Comparison of ENCODE assay signal across 9 mouse cellular contexts in the genomic region with DNA sequence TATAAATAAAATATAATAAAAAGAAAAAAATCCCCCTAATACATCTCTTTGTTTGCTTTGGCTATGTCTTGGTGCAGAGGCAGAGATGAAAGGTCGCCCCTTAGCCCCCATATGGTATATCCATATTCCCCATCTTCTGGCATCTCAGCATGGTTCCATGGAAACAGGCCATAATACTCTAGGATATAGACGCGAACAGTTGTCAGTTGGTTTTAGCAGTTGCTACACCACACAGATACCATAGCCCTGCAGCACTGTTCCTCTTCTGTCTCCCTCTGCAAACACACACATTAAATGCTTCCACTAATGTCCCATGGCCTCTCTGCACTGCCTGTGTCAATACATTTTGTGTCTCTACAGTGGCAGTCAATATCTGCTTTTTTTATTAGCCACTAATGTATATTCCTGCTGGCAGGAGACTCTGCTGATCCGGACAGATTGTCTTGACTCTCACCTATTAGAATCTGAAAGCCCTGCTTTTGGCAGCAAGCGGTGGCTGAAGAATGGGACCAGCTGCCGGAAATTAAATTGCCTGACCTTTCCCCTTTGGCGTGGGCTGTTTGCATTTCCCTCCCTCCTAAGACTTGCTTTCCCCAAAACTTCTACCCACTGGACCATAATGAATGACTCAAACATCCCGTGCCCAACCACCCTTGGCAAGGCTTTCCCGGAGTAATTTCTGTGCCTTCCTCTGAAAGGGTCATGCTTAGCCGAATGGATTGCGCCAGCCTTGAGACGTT. TPM values are rescaled to one million over a fixed set of nuclear protein-coding genes. Genes with fewer than 3 reads are reported as not detected.
DNase-seq lines count a peak whose midpoint lies in the region; TF ChIP-seq lines count a peak whose summit lies in the region.
"Had no signal": no experiment of that assay in that cellular context is flagged by ENCODE, and none has a peak within 500 bp of the region (broad histone marks: within the 10 kb centered on the region; RNA-seq: fewer than 3 reads in every experiment).

No protein-coding gene starts in this region.

- no peaks in the 10 kb centered on the region for H3K36me3 ChIP-seq in hindbrain, embryonic 10.5 days
- H3K36me3 ChIP-seq in limb, embryonic 10.5 days, result no peaks in the 10 kb centered on the region

- no peak overlapping the region for H3K4me3 ChIP-seq in cerebellum, adult 2 months (replicated peaks; ENCODE audit: insufficient read depth, low read depth, low read length)
- H3K4me3 ChIP-seq in hindbrain, embryonic 10.5 days, result no peak overlapping the region
- H3K4me3 ChIP-seq in limb, embryonic 10.5 days, result no peak overlapping the region

- peak; percentile 85 for DNase-seq in MN1 (ENCODE audit: low spot score)
- peak; percentile 37 to 51 for DNase-seq in cerebellum, adult 2 months
- peak; percentile 49 for DNase-seq in hindbrain, embryonic 10.5 days (ENCODE audit: low spot score)
- DNase-seq in lung, postnatal 25 days (ENCODE audit: low spot score), result peak; percentile 23
- DNase-seq in spleen, adult 18-20 months, result no peak
- no peak for DNase-seq in frontal cortex, adult 2 months (ENCODE audit: extremely low spot score in 1 of 2, low spot score in 1 of 2)
- DNase-seq in limb, embryonic 10.5 days (ENCODE audit: low spot score), result no peak
- no peak for DNase-seq in layer of hippocampus, adult 9-10 months (ENCODE audit: low spot score)
- DNase-seq: liver had no signal

- peaks cover 11% of the 10 kb centered on the region for H3K4me1 ChIP-seq in cerebellum, adult 2 months (ENCODE audit: control insufficient read depth, insufficient read depth, low read length)
- H3K4me1 ChIP-seq in hindbrain, embryonic 10.5 days (replicated peaks), result peaks cover 53% of the 10 kb centered on the region
- H3K4me1 ChIP-seq in limb, embryonic 10.5 days, result peaks cover 5% of the 10 kb centered on the region; the same call in 1 of the 2 replicates

- H3K9me3 ChIP-seq in hindbrain, embryonic 10.5 days, result no peaks in the 10 kb centered on the region
- H3K9me3 ChIP-seq in limb, embryonic 10.5 days (replicated peaks), result no peaks in the 10 kb centered on the region

- no peak for TF ChIP-seq CTCF in cerebellum, adult 2 months (IDR thresholded peaks at IDR 0.05; ENCODE audit: borderline replicate concordance, insufficient read depth, low read depth, low read length)

- H3K27me3 ChIP-seq in cerebellum, adult 2 months (ENCODE audit: control insufficient read depth, insufficient read depth, low read length), result no peaks in the 10 kb centered on the region
- no peaks in the 10 kb centered on the region for H3K27me3 ChIP-seq in hindbrain, embryonic 10.5 days (ENCODE audit: insufficient read depth, poor library complexity, severe bottlenecking)
- H3K27me3 ChIP-seq in limb, embryonic 10.5 days (ENCODE audit: low read depth, poor library complexity, severe bottlenecking), result no peaks in the 10 kb centered on the region

- 14% methylated on average over 12 of the region's 12 CpGs for WGBS in cerebellum, adult 2 months
- WGBS in hindbrain, embryonic 10.5 days, result 47% methylated on average over 12 of the region's 12 CpGs
- WGBS in limb, embryonic 10.5 days, result 67% methylated on average over 12 of the region's 12 CpGs

- H3K27ac ChIP-seq in cerebellum, adult 2 months (ENCODE audit: insufficient read depth, low read length), result no peak overlapping the region
- peak overlapping the region; percentile 79 for H3K27ac ChIP-seq in hindbrain, embryonic 10.5 days
- H3K27ac ChIP-seq in limb, embryonic 10.5 days, result no peak overlapping the region

- no peak for TF ChIP-seq POLR2A in cerebellum, adult 2 months (IDR thresholded peaks at IDR 0.05; ENCODE audit: borderline replicate concordance, insufficient read depth, low read length)

RNA-seq across cellular contexts. Expression of gene Vwa5b1, which starts 39.1 kb away (rescaled TPM):
- polyA plus RNA-seq in cerebellum, adult 2 months (2012; rRNA removed), result 1.6 and 2.7 TPM in 2 replicates
- polyA plus RNA-seq in hindbrain, embryonic 10.5 days (2016; fragmentation: Nextera tagmentation; extraction: Ambion mirVana), result 0.67 and 0.80 TPM in 2 replicates
- 2.4 TPM in 2 replicates for polyA plus RNA-seq in frontal cortex, adult 2 months (2012; rRNA removed)
- polyA plus RNA-seq in limb, embryonic 10.5 days (2016; fragmentation: Nextera tagmentation; extraction: Ambion mirVana), result 0.14 and 0.18 TPM in 2 replicates

Comparison
In these comparisons a context has a peak if more than half of its experiments do, and no peak if none do; other contexts are left out.
1. DNase-seq: peak in MN1 (single experiment), cerebellum, adult 2 months (2 of 2), hindbrain, embryonic 10.5 days (single experiment) and lung, postnatal 25 days (single experiment); none in spleen, adult 18-20 months (0 of 2), frontal cortex, adult 2 months (0 of 2), limb, embryonic 10.5 days (single experiment) and layer of hippocampus, adult 9-10 months (single experiment).